Mouse (Mus musculus) C2C12 (cell line): ENCODE data around the gene Knstrn. TPM values are rescaled to one million over a fixed set of nuclear protein-coding genes. Genes with fewer than 3 reads are reported as not detected.

Experiments used
- H3K27me3 ChIP-seq: one replicate; pipeline ENCODE4 v1.6.1; 2011; ENCODE audit not compliant: control insufficient read depth, insufficient read depth, insufficient read length
- H3K36me3 ChIP-seq: one replicate; pipeline ENCODE4 v1.6.1; 2011; ENCODE audit not compliant: control insufficient read depth, insufficient read depth
- H3K4me3 ChIP-seq: one replicate; pipeline ENCODE4 v1.5.1; 2011; ENCODE audit warnings: mild to moderate bottlenecking, control low read depth; ENCODE audit not compliant: poor library complexity, insufficient read depth, severe bottlenecking
- H3K79me2 ChIP-seq: one replicate; pipeline ENCODE4 v1.6.1; 2011; ENCODE audit not compliant: control insufficient read depth, insufficient read depth
- H3K79me3 ChIP-seq: one replicate; pipeline ENCODE4 v1.6.1; 2011; ENCODE audit warnings: low read depth, control low read depth
- H3ac ChIP-seq: one replicate; pipeline ENCODE3; 2011; ENCODE audit warnings: low read depth; ENCODE audit not compliant: control insufficient read depth, insufficient read length
- CEBPB ChIP-seq: IDR thresholded peaks from one replicate; pipeline ENCODE4 v1.6.1; 2011; ENCODE audit warnings: low read depth, mild to moderate bottlenecking, control low read depth, moderate library complexity
- CTCF ChIP-seq: IDR thresholded peaks from one replicate; pipeline ENCODE4 v1.5.1; 2011; ENCODE audit not compliant: control insufficient read depth, insufficient read depth, insufficient read length
- FOSL1 ChIP-seq: IDR thresholded peaks from one replicate; pipeline ENCODE4 v1.8.0; 2011; ENCODE audit warnings: mild to moderate bottlenecking, low read length; ENCODE audit not compliant: poor library complexity, insufficient read depth, severe bottlenecking
- MAX ChIP-seq: IDR thresholded peaks from one replicate; pipeline ENCODE4 v1.6.1; 2011; ENCODE audit warnings: mild to moderate bottlenecking, control low read depth
- MYOD1 ChIP-seq: IDR thresholded peaks from one replicate; pipeline ENCODE4 v1.6.1; 2011; ENCODE audit warnings: low read depth; ENCODE audit not compliant: control insufficient read depth, insufficient read length
- MYOG ChIP-seq: IDR thresholded peaks from one replicate; pipeline ENCODE4 v1.6.1; 2011; ENCODE audit not compliant: control insufficient read depth, insufficient read length; ENCODE audit errors: extremely low read depth
- USF1 ChIP-seq: IDR thresholded peaks from one replicate; pipeline ENCODE4 v1.6.1; 2011; ENCODE audit warnings: low read depth, mild to moderate bottlenecking, control low read depth, moderate library complexity
- polyA plus RNA-seq: library from polyadenylated mRNA; unstranded; fragments of >200 nt; fragmentation: generic; extraction: Trizol; gene quantifications from one replicate; pipeline ENCODE4 v1.2.1, GENCODE M21; 2012; ENCODE audit warnings: missing spikeins

Gene Knstrn
- polyA plus RNA-seq, 1 experiment = 76.0 TPM

DNA sequence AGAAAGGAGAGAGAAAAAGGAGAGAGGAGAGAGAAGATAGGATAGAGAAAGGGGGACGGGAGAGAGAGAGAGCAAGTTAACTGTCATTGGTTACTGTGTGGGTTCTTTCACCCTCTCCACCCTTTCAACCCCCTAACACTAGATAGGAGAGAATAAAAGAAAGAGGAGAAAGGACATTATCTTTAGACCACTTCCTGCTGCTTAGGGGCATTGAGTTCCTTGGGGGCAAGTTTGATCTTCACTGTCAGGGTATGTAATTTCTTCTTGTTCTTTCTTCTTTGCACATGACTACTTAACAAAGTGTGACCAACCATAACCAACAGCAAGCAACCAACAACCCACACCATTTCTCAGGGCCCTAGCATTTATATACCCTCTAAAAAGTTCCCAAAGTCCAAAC, 1.1 kb upstream of the Knstrn start:
- Histone ChIP-seq H3K27me3 (no peaks in the 10 kb centered on the region), H3K79me3 (peaks cover 5% of the 10 kb centered on the region), H3K79me2 (peaks cover 26% of the 10 kb centered on the region), H3ac (no peak overlapping the region), H3K4me3 (no peak overlapping the region), H3K36me3 (peaks cover 8% of the 10 kb centered on the region)
- TF ChIP-seq CEBPB (no peak), MAX (no peak), CTCF (no peak), MYOG (no peak), MYOD1 (no peak), USF1 (no peak)

DNA sequence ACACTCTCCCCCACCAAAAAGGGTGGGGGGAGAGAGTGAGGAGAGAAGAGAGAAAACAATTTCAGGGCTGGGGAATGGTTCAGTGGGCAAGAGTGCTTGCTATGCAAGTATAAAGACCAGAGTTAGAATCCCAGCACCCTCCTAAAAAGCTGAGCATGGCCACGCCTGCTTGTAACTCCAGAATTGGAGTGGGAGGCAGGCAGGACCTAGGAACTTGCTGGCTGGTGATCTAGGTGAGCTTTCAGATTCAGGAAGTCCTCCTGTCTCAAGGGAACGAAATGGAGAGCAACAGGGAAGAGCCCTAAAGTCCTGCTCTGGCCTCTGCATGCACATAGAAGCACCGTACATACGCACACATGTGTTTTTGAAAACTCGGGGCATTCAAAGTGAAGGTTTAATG, 9.0 kb downstream of the Knstrn start:
- no peaks in the 10 kb centered on the region for H3K79me3 ChIP-seq
- peaks cover 85% of the 10 kb centered on the region for H3K36me3 ChIP-seq
- no peak overlapping the region for H3K4me3 ChIP-seq
- H3K79me2 ChIP-seq = no peaks in the 10 kb centered on the region
- no peak overlapping the region for H3ac ChIP-seq
- no peak for TF ChIP-seq FOSL1
- TF ChIP-seq CEBPB = no peak
- no peak for TF ChIP-seq MYOG
- no peak for TF ChIP-seq USF1
- no peak for TF ChIP-seq MAX
- TF ChIP-seq MYOD1 = no peak
- no peak for TF ChIP-seq CTCF
- no peaks in the 10 kb centered on the region for H3K27me3 ChIP-seq

DNA sequence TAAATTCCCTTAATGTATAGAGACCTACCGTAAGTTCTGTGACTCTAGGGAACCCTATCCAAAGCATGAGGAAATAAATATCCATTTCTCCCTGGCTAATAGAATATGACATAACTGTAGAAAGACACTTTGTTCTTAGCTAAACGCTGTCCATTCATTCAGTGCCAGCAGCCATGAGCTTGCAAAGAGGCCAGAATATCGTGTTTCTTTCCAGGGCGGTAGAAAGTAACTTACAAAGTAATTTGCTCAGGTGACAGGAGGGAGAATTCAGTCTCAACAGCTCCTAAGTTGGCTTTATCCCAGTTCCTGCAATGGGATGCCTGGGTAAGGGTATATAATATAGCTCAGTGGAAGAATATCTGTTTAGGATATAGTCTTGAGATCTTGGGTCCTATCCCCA, 10.6 kb downstream of the Knstrn start:
- H3K79me2 ChIP-seq = no peaks in the 10 kb centered on the region
- H3ac ChIP-seq = no peak overlapping the region
- H3K36me3 ChIP-seq = peaks cover 85% of the 10 kb centered on the region
- no peaks in the 10 kb centered on the region for H3K79me3 ChIP-seq
- H3K27me3 ChIP-seq = no peaks in the 10 kb centered on the region
- H3K4me3 ChIP-seq = no peak overlapping the region
- TF ChIP-seq USF1 (no peak), MYOD1 (no peak), MAX (no peak), CEBPB (no peak), CTCF (no peak), MYOG (no peak), FOSL1 (no peak)

DNA sequence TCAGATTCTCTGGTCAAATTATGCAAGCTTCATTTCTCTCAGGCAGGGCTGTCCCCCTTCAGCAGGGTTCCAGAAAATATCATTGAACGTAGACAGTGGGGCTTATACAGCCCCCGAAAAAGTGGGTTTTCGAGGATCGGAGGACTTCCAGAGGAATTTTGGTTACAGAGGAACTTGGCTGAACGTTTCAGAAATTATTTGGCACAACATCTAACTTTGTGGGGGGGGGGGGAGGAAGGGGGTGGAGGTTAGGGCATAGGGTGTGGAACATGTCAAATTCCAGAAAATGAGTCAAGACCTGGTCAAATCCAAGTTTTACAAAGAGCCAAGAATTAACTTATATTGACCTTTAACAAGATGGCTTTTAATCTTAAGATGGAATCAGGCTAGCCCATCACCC, 15.3 kb downstream of the Knstrn start:
- Histone ChIP-seq H3K27me3 (no peaks in the 10 kb centered on the region), H3K4me3 (no peak overlapping the region), H3K36me3 (peaks cover 89% of the 10 kb centered on the region), H3K79me2 (no peaks in the 10 kb centered on the region), H3K79me3 (no peaks in the 10 kb centered on the region), H3ac (no peak overlapping the region)
- TF ChIP-seq FOSL1 (no peak), MYOD1 (no peak), CEBPB (no peak)

DNA sequence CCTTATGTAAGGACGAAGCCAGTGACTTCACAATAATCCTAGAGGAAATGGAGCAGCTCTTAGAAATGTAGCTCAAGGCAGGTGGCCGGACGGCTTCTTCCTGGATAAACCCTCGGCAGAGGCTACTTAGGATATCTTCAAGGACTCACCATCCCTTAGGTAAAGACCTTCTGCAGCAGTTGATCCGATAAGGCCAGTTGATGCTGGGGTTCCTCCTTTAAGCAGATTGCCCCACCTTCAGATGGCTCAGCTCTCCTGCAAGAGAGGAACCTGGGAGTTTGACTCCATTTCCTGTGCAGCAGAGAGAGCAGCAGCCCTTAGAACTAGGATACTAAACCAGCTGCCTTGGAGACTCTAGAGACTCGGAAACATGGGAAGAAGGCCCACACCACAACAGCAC, 20.3 kb downstream of the Knstrn start:
- H3K79me2 ChIP-seq = no peaks in the 10 kb centered on the region

DNA sequence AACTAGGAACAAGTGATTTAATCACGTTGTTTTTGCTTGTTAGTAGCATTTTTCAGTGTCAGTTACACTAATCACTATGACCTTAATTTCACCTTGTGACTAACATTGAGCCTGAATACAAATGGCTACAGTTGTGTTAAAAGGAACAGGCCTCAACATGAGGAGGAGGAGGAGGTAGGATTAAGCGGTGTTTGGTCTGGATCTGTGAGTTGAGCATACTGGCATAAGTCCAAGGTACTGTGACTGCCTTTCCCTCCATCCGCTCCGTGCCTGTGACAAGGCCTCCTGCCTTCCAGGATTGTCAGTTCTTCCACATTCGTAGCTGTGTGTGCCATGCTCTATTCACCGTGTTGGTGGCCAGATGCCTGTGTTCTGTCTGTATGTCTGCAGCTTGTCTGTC, 21.3 kb downstream of the Knstrn start:
- no peak overlapping the region for H3ac ChIP-seq
- no peaks in the 10 kb centered on the region for H3K27me3 ChIP-seq
- no peaks in the 10 kb centered on the region for H3K79me2 ChIP-seq
- H3K4me3 ChIP-seq = no peak overlapping the region
- TF ChIP-seq CEBPB = no peak
- no peak for TF ChIP-seq FOSL1
- TF ChIP-seq USF1 = no peak
- TF ChIP-seq MYOD1 = no peak
- no peak for TF ChIP-seq MAX
- no peak for TF ChIP-seq CTCF
- no peak for TF ChIP-seq MYOG
- no peaks in the 10 kb centered on the region for H3K79me3 ChIP-seq
- H3K36me3 ChIP-seq = peaks cover 64% of the 10 kb centered on the region

More for the DNA sequence above, 20.3 kb downstream of the Knstrn start:
- H3K79me3 ChIP-seq = no peaks in the 10 kb centered on the region
- peaks cover 73% of the 10 kb centered on the region for H3K36me3 ChIP-seq
- no peak overlapping the region for H3ac ChIP-seq
- no peak overlapping the region for H3K4me3 ChIP-seq
- TF ChIP-seq FOSL1 (no peak), MYOG (no peak), CTCF (no peak), USF1 (no peak), MAX (no peak), MYOD1 (no peak), CEBPB (no peak)
- H3K27me3 ChIP-seq = no peaks in the 10 kb centered on the region
